Mouse (Mus musculus) midbrain, embryonic 13.5 days (tissue): ENCODE measurements around the gene Emg1. TPM values are rescaled to one million over a fixed set of nuclear protein-coding genes. Genes with fewer than 3 reads are reported as not detected.

ENCODE experiments used
- ATAC-seq: fragments of 200-750 bp; cut with Nextera tagmentation; 2 replicates; pipeline ENCODE4 v1.8.0; 2017; ENCODE audit warnings: mild to moderate bottlenecking, moderate TSS enrichment, moderate library complexity
- H3K27ac ChIP-seq: fragments of 300-500 bp; sonication (generic); 2 replicates; pipeline ENCODE4 v1.5.1; 2015; ENCODE audit warnings: inconsistent platforms, mild to moderate bottlenecking, moderate library complexity
- H3K27me3 ChIP-seq: fragments of 300-500 bp; sonication (generic); 2 replicates; pipeline ENCODE4 v1.6.1; 2015; ENCODE audit warnings: mild to moderate bottlenecking, inconsistent platforms
- H3K36me3 ChIP-seq: fragments of 300-500 bp; sonication (generic); 2 replicates; pipeline ENCODE4 v1.6.1; 2015; ENCODE audit warnings: mild to moderate bottlenecking, inconsistent platforms
- H3K4me1 ChIP-seq: fragments of 300-500 bp; sonication (generic); replicated peaks from 2 replicates; pipeline ENCODE4 v1.6.1; 2015; ENCODE audit warnings: inconsistent platforms
- H3K4me2 ChIP-seq: fragments of 300-500 bp; sonication (generic); replicated peaks from 2 replicates; pipeline ENCODE4 v1.6.1; 2015; ENCODE audit warnings: moderate library complexity, mild to moderate bottlenecking, inconsistent platforms
- H3K4me3 ChIP-seq: fragments of 300-500 bp; sonication (generic); replicated peaks from 2 replicates; pipeline ENCODE4 v1.5.1; 2015; ENCODE audit warnings: mild to moderate bottlenecking, inconsistent platforms
- H3K9ac ChIP-seq: fragments of 300-500 bp; sonication (generic); replicated peaks from 2 replicates; pipeline ENCODE4 v1.6.1; 2015; ENCODE audit warnings: mild to moderate bottlenecking, inconsistent platforms
- H3K9me3 ChIP-seq: fragments of 300-500 bp; sonication (generic); 2 replicates; pipeline ENCODE4 v1.6.1; 2016; ENCODE audit warnings: mild to moderate bottlenecking, inconsistent platforms
- WGBS: fragments of 180-500 bp; shearing (Covaris S2); methylation state at CpG from one replicate; pipeline ENCODE4 v1.1.7; 2015; 5-methylcytosine and 5-hydroxymethylcytosine counted together
- polyA plus RNA-seq: library from polyadenylated mRNA; unstranded; fragments of >200 nt; fragmentation: Nextera tagmentation; extraction: Ambion mirVana; gene quantifications from 2 replicates; pipeline ENCODE4 v1.2.1, GENCODE M21; 2015

Gene Emg1
- polyA plus RNA-seq, 1 experiment from 2014 or later: 144 TPM

- H3K4me2 ChIP-seq: no peak overlapping the region
- H3K4me1 ChIP-seq: 0 out of 2 replicates have a peak, but pooled peaks cover under 1% of the 10 kb centered on the region
- no peak overlapping the region for H3K27ac ChIP-seq
- WGBS: 78% methylated on average over 7 of the region's 7 CpGs
- no peak for ATAC-seq
- no peaks in the 10 kb centered on the region for H3K27me3 ChIP-seq
- peaks cover 35% of the 10 kb centered on the region for H3K36me3 ChIP-seq
- no peak overlapping the region for H3K9ac ChIP-seq
- H3K4me3 ChIP-seq: no peak overlapping the region
- H3K9me3 ChIP-seq: no peaks in the 10 kb centered on the region
Measured at GRCm38 (mm10) chr6:124719354-124719978, 7.5 kb upstream of the Emg1 start.

DNA sequence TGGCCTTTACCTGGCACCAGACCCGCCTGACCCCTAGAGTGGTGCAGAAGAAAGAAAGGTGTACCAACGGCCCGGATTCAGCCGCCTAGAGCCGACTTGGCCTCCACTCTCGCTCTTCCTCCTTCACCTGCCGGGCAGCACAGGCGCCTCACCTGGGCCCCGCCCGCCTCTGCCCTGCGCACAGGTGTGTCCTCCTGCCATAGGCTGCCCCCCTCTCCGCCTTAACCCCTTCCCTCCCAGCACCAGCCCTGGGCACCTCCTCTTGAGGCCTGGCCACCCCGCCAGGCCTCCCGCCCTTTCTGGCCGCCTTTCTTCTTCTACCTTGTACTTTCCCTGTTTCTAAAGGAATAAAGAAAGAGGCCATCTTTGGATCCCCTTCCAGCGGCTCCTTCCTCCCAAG lies 6.7 kb upstream of the Emg1 start:
- 58% methylated on average over 9 of the region's 16 CpGs for WGBS
- Histone ChIP-seq H3K4me1 (peaks cover 8% of the 10 kb centered on the region), H3K36me3 (peaks cover 43% of the 10 kb centered on the region), H3K4me2 (no peak overlapping the region), H3K9me3 (no peaks in the 10 kb centered on the region), H3K27me3 (no peaks in the 10 kb centered on the region), H3K27ac (no peak overlapping the region), H3K4me3 (no peak overlapping the region), H3K9ac (no peak overlapping the region)
- no peak for ATAC-seq

GRCm38 (mm10) chr6:124717968-124718367 lies 6.0 kb upstream of the Emg1 start:
- H3K4me1 ChIP-seq: peaks cover 16% of the 10 kb centered on the region
- H3K36me3 ChIP-seq: peaks cover 43% of the 10 kb centered on the region
- H3K4me3 ChIP-seq: no peak overlapping the region
- H3K4me2 ChIP-seq: no peak overlapping the region
- no peak overlapping the region for H3K9ac ChIP-seq
- no peak for ATAC-seq
- H3K27ac ChIP-seq: no peak overlapping the region
- no peaks in the 10 kb centered on the region for H3K9me3 ChIP-seq
- no peaks in the 10 kb centered on the region for H3K27me3 ChIP-seq
- WGBS: 81% methylated on average over 13 of the region's 13 CpGs

DNA sequence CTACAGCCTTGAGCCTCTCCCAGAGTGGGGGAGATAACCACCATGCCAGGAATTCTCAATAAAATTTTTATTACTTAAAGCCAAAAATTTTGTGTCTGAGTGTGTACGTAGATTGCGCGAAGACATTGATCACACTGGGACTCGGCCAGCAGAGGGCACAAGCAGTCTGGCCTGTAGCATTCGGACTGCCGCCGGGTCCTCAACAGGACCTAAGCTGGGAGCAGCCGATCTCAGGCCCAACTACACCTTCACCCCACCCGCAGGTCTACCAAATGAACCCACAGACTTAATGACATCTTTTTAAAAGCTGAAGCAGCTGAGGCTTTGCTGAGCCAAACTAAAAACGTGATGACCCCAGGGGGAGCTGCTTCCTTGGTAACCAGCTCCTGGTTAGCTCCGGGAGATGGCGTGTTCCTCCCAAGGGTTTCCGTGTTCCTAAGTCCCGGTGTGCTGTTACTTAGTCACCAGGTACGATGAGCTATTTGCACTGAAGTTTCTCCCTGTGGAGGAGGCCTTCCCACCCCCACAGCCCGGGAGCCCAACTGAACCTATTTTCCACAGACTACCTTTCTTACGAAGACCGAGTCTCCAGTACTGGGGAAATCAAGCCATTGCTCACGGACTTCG lies 5.0 kb upstream of the Emg1 start:
- peaks cover 43% of the 10 kb centered on the region for H3K36me3 ChIP-seq
- no peak for ATAC-seq
- H3K27me3 ChIP-seq: no peaks in the 10 kb centered on the region
- no peak overlapping the region for H3K4me3 ChIP-seq
- 0 out of 2 replicates have a peak overlapping the region, but pooled peaks have one; percentile 5 for H3K27ac ChIP-seq
- H3K9me3 ChIP-seq: no peaks in the 10 kb centered on the region
- H3K9ac ChIP-seq: no peak overlapping the region
- no peak overlapping the region for H3K4me2 ChIP-seq
- H3K4me1 ChIP-seq: peaks cover 20% of the 10 kb centered on the region
- 68% methylated on average over 20 of the region's 20 CpGs for WGBS

DNA sequence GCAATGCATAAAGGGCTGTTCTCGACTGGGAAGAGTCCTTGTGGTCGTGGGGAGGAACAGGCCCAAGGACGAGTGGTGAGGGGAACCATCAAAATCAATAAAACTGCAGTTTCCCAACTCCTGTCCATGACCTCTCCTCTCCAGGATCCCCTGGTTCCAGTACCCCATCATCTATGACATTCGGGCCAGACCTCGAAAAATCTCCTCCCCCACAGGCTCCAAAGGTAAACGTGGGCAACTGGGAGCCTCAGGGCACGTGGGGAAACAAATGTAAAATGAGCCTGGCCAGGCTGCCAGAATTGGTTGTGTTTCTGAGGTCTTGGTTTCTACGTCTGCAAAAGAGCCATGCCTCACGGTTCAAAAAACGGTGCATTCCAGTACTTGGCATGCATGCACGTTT lies 940 bp upstream of the Emg1 start:
- 22% methylated on average over 11 of the region's 11 CpGs for WGBS
- H3K4me2 ChIP-seq: peak overlapping the region; percentile 98
- no peaks in the 10 kb centered on the region for H3K27me3 ChIP-seq
- H3K4me1 ChIP-seq: peaks cover 43% of the 10 kb centered on the region
- H3K27ac ChIP-seq: peak overlapping the region; percentile 86
- H3K36me3 ChIP-seq: peaks cover 53% of the 10 kb centered on the region
- H3K9me3 ChIP-seq: no peaks in the 10 kb centered on the region
- ATAC-seq: no peak
- H3K9ac ChIP-seq: peak overlapping the region; percentile 97
- peak overlapping the region; percentile 99 for H3K4me3 ChIP-seq

DNA sequence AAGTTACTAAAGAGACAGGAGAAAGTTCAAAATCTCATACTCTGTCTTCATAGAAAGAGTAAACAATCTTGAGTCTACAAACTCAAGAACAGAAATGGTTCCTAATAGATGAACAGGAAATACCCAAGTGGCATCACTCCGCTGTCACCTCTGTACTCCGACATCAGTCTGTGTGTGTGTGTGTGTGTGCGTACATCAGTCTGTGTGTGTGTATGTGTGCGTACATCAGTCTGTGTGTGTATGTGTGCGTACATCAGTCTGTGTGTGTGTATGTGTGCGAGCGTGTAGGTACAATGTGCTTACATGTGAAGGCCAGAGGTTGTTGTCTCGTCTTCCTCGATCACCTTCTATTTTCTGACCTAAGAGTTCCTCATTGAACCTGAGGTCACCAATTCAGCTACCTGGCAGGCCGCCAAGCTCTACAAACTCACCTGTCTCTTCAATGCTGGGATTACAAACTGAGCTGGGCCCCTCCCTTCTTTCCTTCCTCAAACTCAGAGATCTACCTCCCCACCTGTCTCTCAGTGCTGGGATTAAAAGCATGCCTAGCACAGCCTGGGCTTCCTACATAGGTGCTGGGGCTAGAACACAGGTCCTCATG lies 3.6 kb downstream of the Emg1 start:
- Histone ChIP-seq H3K9me3 (no peaks in the 10 kb centered on the region), H3K4me2 (no peak overlapping the region), H3K4me1 (peaks cover 32% of the 10 kb centered on the region), H3K4me3 (no peak overlapping the region), H3K9ac (no peak overlapping the region), H3K27me3 (no peaks in the 10 kb centered on the region), H3K27ac (no peak overlapping the region), H3K36me3 (peaks cover 45% of the 10 kb centered on the region)
- 93% methylated on average over 10 of the region's 10 CpGs for WGBS
- ATAC-seq: no peak

DNA sequence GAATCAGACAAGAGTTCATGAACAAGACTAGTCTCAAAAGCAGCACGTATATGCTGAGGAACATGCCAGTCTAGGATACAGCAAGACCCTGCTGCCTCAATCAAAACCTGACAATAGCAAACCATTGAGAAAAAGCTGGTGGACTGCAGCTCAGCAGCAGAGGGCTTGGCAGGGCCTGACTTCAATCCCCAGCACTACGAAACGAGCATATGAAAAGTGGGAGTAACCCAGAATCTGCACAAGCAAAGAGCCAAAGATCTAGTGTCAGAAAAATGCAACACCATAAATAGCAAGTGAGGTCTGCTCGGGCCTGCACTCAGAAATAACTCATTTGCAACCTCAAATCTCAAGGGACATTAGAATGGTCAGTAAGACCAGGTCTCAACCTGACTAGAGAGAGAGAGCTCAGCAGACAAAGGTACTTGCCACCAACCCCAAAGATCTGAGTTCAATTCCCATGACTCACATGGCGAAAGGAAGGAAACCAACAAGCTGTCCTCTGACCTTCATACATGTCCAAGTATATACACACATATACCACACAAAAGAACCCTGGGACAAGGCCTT lies 5.8 kb downstream of the Emg1 start:
- H3K4me3 ChIP-seq: no peak overlapping the region
- peaks cover 21% of the 10 kb centered on the region for H3K4me1 ChIP-seq
- no peak overlapping the region for H3K27ac ChIP-seq
- H3K9ac ChIP-seq: no peak overlapping the region
- no peaks in the 10 kb centered on the region for H3K9me3 ChIP-seq
- H3K27me3 ChIP-seq: no peaks in the 10 kb centered on the region
- no peak for ATAC-seq
- H3K4me2 ChIP-seq: no peak overlapping the region
- peaks cover 67% of the 10 kb centered on the region for H3K36me3 ChIP-seq
- 93% methylated on average over 5 of the region's 5 CpGs for WGBS

DNA sequence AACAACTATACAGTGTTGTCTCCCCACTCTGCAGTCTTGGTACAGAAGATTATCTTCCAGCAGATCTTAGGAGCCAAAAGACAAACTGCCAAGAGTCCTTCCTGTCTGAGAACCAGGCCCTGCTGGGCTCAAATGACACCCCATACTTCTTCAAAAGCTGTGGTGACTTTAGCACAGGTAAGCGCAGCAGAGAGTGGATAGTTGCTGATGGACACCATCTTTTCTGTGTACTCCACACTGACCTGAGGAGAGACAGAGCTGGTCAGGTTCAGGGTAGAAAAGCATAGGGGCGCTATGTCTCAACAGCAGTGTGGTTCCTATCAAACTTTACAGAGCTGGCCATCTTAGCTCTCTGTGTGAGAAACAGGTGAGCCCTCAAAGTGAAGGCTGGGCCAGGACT lies 7.6 kb downstream of the Emg1 start:
- Histone ChIP-seq H3K36me3 (peaks cover 83% of the 10 kb centered on the region), H3K27me3 (no peaks in the 10 kb centered on the region), H3K4me3 (no peak overlapping the region), H3K27ac (no peak overlapping the region), H3K4me2 (no peak overlapping the region), H3K9me3 (no peaks in the 10 kb centered on the region), H3K9ac (no peak overlapping the region), H3K4me1 (peaks cover 4% of the 10 kb centered on the region)
- no peak for ATAC-seq
- WGBS: 93% methylated on average over 2 of the region's 2 CpGs

DNA sequence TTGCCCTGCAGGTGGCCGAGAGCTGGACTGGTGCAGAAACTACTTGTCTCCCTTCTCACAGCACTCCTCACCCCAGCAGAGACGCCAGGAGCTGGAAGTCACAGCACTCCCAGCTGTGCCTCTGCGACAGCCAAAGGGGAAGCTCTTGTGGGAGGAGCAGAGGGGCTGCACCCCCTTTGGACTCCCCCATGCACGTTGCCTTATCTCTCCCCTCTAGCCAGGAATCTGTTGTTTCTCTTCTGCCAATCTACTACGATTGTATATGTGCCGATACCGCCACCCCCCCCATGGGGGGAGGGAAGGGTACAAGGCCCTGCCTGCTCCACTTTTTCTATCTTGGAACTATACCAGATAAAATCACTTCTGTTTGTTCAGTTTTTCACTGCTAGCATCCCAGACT lies 8.2 kb downstream of the Emg1 start:
- peaks cover 84% of the 10 kb centered on the region for H3K36me3 ChIP-seq

DNA sequence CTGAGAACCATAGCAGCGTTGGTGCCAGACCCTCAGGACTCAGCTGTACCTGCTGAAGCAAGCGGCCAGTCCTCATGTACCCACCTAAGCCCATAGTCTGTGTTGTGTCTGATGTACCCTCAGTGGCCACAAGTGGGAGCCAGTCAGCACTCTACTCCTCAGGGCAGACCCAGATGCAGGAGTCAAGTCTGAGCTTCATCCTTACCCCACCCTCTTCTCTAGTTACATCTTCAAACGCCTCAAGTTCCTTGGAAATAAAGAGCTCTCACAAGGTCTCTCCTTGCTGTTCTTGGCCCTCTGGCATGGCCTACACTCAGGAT lies 9.2 kb downstream of the Emg1 start:
- Histone ChIP-seq H3K4me1 (0 out of 2 replicates have a peak, but pooled peaks cover 2% of the 10 kb centered on the region), H3K4me3 (no peak overlapping the region), H3K9me3 (no peaks in the 10 kb centered on the region), H3K27ac (no peak overlapping the region), H3K4me2 (no peak overlapping the region), H3K9ac (no peak overlapping the region), H3K27me3 (no peaks in the 10 kb centered on the region), H3K36me3 (peaks cover 77% of the 10 kb centered on the region)
- WGBS: 58% methylated on average over 3 of the region's 3 CpGs
- peak; percentile 80 for ATAC-seq

More for the DNA sequence above, 8.2 kb downstream of the Emg1 start:
- no peaks in the 10 kb centered on the region for H3K9me3 ChIP-seq
- no peak overlapping the region for H3K4me2 ChIP-seq
- H3K4me3 ChIP-seq: no peak overlapping the region
- no peak for ATAC-seq
- no peaks in the 10 kb centered on the region for H3K27me3 ChIP-seq
- no peak overlapping the region for H3K27ac ChIP-seq
- WGBS: 89% methylated on average over 7 of the region's 7 CpGs
- H3K9ac ChIP-seq: no peak overlapping the region
- H3K4me1 ChIP-seq: no peaks in the 10 kb centered on the region

- H3K9me3 ChIP-seq: no peaks in the 10 kb centered on the region
- peak; percentile 47 for ATAC-seq
- H3K4me1 ChIP-seq: 0 out of 2 replicates have a peak, but pooled peaks cover 2% of the 10 kb centered on the region
- H3K27me3 ChIP-seq: no peaks in the 10 kb centered on the region
- H3K27ac ChIP-seq: no peak overlapping the region
- H3K36me3 ChIP-seq: peaks cover 72% of the 10 kb centered on the region
- H3K9ac ChIP-seq: no peak overlapping the region
- no peak overlapping the region for H3K4me3 ChIP-seq
- H3K4me2 ChIP-seq: no peak overlapping the region
- 93% methylated on average over 17 of the region's 17 CpGs for WGBS
Measured at GRCm38 (mm10) chr6:124702102-124702783, 9.7 kb downstream of the Emg1 start.

- H3K9me3 ChIP-seq: no peaks in the 10 kb centered on the region
- H3K9ac ChIP-seq: no peak overlapping the region
- no peaks in the 10 kb centered on the region for H3K27me3 ChIP-seq
- no peak overlapping the region for H3K27ac ChIP-seq
- no peak overlapping the region for H3K4me3 ChIP-seq
- 74% methylated on average over 8 of the region's 8 CpGs for WGBS
- peaks cover 70% of the 10 kb centered on the region for H3K36me3 ChIP-seq
- H3K4me1 ChIP-seq: 0 out of 2 replicates have a peak, but pooled peaks cover 2% of the 10 kb centered on the region
- no peak; the same call in 1 of the 2 replicates for ATAC-seq
- H3K4me2 ChIP-seq: no peak overlapping the region
Measured at GRCm38 (mm10) chr6:124701338-124701737, 10.6 kb downstream of the Emg1 start.
